Mouse (Mus musculus): ENCODE measurements around the gene Agbl2. TPM values are rescaled to one million over a fixed set of nuclear protein-coding genes. Genes with fewer than 3 reads are reported as not detected.

Agbl2 gene
- polyA plus RNA-seq, 1 experiment from 2014 or later = 1.1 TPM

DNA sequence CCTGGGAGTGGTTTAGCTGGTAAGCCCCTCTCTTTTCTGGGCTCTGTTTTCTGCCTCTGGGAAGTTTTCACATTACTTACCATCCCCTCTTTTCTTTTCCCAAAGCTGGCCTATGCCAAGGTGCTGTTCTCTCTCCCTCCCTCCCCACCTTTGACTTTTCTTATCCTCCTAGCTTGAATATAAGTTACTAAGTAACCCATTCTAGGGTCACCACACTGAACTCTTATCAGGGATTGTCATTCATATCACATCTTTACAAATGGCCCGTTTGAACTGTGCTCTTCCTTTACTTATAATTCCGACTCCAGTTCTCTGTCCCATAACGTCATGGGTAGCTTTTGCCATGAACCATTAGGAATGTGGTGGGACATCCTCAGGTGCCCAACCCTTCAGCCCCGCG is 62.7 kb downstream of the Agbl2 start:
- no peak for ATAC-seq (replicated peaks; ENCODE audit: insufficient number of reproducible peaks, low FRiP score, low TSS enrichment)
- WGBS (ENCODE audit: insufficient replicate concordance) = 72% methylated on average over 5 of the region's 5 CpGs

DNA sequence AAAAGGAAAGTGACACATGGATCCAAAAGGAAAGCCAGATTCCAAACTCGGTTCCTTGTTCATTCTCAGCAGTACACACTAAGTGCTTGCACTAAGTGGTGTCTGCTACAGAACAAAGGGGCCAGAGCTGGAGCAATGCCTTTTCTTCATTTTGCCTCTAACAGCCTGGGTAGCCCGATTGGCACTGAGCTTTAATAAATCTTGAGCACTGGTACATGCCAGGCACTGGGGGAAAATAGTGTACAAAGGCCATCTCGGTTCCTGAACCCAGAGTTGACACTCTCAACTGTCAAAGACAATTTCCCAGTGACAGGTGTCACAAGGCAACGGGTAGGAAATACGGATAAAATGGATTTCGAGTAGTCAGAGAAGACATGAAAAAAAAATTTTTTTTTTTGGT is 63.6 kb downstream of the Agbl2 start:
- Histone ChIP-seq H3K9ac (ENCODE audit: low read depth, low read length) (peak overlapping the region; percentile 70), H3K36me3 (ENCODE audit: control insufficient read depth, insufficient read depth, low read length) (peaks cover 6% of the 10 kb centered on the region; the same call in 1 of the 2 replicates), H3K4me2 (peak overlapping the region; percentile 65), H3K4me3 (ENCODE audit: low read depth, low read length) (peak overlapping the region; percentile 93), H3K27me3 (ENCODE audit: control insufficient read depth, insufficient read depth, low read length) (no peaks in the 10 kb centered on the region), H3K27ac (ENCODE audit: low read depth, low read length) (peak overlapping the region; percentile 89; the same call in 1 of the 2 replicates), H3K9me3 (replicated peaks; ENCODE audit: control insufficient read depth, low read length) (no peaks in the 10 kb centered on the region), H3K4me1 (ENCODE audit: control insufficient read depth, insufficient read depth, low read length) (0 out of 2 replicates have a peak, but pooled peaks cover 3% of the 10 kb centered on the region)
- ATAC-seq (replicated peaks; ENCODE audit: insufficient number of reproducible peaks, low FRiP score, low TSS enrichment) = no peak
- WGBS (ENCODE audit: insufficient replicate concordance) = 44% methylated on average over 6 of the region's 6 CpGs

More for the DNA sequence above, 62.7 kb downstream of the Agbl2 start:
- Histone ChIP-seq H3K4me2 (no peak overlapping the region), H3K4me3 (ENCODE audit: low read depth, low read length) (no peak overlapping the region), H3K9me3 (replicated peaks; ENCODE audit: control insufficient read depth, low read length) (no peaks in the 10 kb centered on the region), H3K4me1 (ENCODE audit: control insufficient read depth, insufficient read depth, low read length) (0 out of 2 replicates have a peak, but pooled peaks cover 3% of the 10 kb centered on the region), H3K36me3 (ENCODE audit: control insufficient read depth, insufficient read depth, low read length) (peaks cover 1% of the 10 kb centered on the region; the same call in 1 of the 2 replicates), H3K9ac (ENCODE audit: low read depth, low read length) (no peak overlapping the region), H3K27ac (ENCODE audit: low read depth, low read length) (no peak overlapping the region), H3K27me3 (ENCODE audit: control insufficient read depth, insufficient read depth, low read length) (no peaks in the 10 kb centered on the region)

DNA sequence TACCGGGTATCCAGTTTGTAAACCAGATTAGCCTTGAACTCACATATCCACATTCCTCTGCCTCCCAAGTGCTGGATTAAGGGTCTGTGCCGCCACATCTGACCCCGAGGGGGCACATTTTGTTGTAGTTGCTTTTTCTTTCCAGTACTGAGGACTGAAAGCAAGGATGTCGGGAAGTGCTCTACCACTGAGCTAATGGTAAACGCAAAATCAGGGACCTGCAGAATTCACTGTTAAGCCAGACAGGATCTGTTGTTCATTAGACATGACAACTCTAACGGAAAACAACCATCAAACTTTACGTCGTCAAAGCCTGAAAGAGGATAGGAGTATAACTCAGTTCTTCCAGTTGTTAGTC is 64.0 kb downstream of the Agbl2 start:
- peak; percentile 11 for ATAC-seq (replicated peaks; ENCODE audit: insufficient number of reproducible peaks, low FRiP score, low TSS enrichment)

DNA sequence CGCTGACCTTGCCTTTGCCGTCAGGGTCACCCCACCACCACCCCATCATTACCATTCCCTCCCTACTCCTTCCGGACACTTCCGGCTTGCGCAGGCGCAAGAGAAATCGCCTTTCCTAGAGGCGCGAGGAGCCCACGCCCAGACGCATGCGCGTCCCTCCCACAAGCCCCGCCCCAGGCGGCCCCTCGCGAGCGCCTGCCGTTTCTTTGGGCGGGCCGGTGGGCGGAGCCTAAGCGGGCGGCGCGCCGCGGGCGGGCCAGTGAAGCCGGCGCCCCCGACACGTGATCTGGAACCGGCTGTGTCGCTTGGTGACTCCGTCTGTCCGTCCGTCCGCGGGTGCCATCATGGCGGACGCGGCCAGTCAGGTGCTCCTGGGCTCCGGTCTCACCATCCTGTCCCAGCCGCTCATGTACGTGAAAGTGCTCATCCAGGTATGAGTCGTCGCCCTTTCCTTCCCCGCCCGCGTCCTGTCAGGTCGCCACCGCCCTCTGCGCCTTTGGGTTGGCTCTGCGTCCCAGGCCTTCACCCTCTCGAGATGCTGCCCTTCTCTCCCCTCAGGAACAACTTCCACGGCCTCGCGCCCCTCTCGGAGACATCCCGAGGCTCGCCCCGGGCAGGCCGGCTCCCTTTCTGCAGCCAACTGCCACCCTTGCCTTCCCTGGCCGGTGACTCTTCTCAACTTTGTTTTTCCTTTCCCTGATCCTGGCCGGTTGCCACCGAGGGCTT is 64.6 kb downstream of the Agbl2 start, which contains the start of gene Mtch2:
Gene Mtch2 (plus strand): TSS at position 201 of the 726 bp plus-strand sequence.
- Histone ChIP-seq H3K36me3 (ENCODE audit: control insufficient read depth, insufficient read depth, low read length) (peaks cover 9% of the 10 kb centered on the region), H3K4me3 (ENCODE audit: low read depth, low read length) (peak within 1 kb of the TSS; percentile 93), H3K27ac (ENCODE audit: low read depth, low read length) (peak within 1 kb of the TSS; percentile 89), H3K9me3 (replicated peaks; ENCODE audit: control insufficient read depth, low read length) (no peaks in the 10 kb centered on the region), H3K4me1 (ENCODE audit: control insufficient read depth, insufficient read depth, low read length) (0 out of 2 replicates have a peak, but pooled peaks cover 3% of the 10 kb centered on the region), H3K27me3 (ENCODE audit: control insufficient read depth, insufficient read depth, low read length) (no peaks in the 10 kb centered on the region), H3K9ac (ENCODE audit: low read depth, low read length) (peak within 1 kb of the TSS; percentile 93), H3K4me2 (peak within 1 kb of the TSS; percentile 65)
- WGBS (ENCODE audit: insufficient replicate concordance) = under 1% methylated on average over 63 of the region's 67 CpGs
- peak; percentile 95 for ATAC-seq (replicated peaks; ENCODE audit: insufficient number of reproducible peaks, low FRiP score, low TSS enrichment)

More for the DNA sequence above, 64.0 kb downstream of the Agbl2 start:
- 0 out of 2 replicates have a peak, but pooled peaks cover 3% of the 10 kb centered on the region for H3K4me1 ChIP-seq (ENCODE audit: control insufficient read depth, insufficient read depth, low read length)
- H3K9ac ChIP-seq (ENCODE audit: low read depth, low read length) = peak overlapping the region; percentile 70
- H3K9me3 ChIP-seq (replicated peaks; ENCODE audit: control insufficient read depth, low read length) = no peaks in the 10 kb centered on the region
- H3K27ac ChIP-seq (ENCODE audit: low read depth, low read length) = peak overlapping the region; percentile 89
- H3K27me3 ChIP-seq (ENCODE audit: control insufficient read depth, insufficient read depth, low read length) = no peaks in the 10 kb centered on the region
- peak overlapping the region; percentile 65 for H3K4me2 ChIP-seq
- 3% methylated on average over 8 of the region's 8 CpGs for WGBS (ENCODE audit: insufficient replicate concordance)
- peak overlapping the region; percentile 93 for H3K4me3 ChIP-seq (ENCODE audit: low read depth, low read length)
- peaks cover 7% of the 10 kb centered on the region; the same call in 1 of the 2 replicates for H3K36me3 ChIP-seq (ENCODE audit: control insufficient read depth, insufficient read depth, low read length)

DNA sequence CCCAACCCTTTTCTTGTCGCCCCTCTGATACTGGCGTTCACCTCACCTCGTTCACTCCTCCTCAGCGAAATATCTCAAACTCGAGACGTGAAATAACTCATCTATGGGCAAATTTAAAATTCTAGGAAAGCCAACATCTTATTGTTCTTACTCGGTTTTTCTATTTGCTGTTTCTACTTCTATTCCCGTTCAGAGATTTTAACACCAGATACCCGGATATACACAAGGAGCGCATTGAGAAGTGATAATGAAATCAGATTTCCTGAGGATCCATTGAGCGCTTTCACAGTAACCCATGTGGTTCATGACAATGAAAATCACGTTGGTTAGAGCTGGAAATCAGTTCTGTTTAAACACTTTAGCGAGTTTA is 65.1 kb downstream of the Agbl2 start:
- WGBS (ENCODE audit: insufficient replicate concordance) = 2% methylated on average over 13 of the region's 13 CpGs
- Histone ChIP-seq H3K4me2 (peak overlapping the region; percentile 65), H3K9ac (ENCODE audit: low read depth, low read length) (peak overlapping the region; percentile 93), H3K36me3 (ENCODE audit: control insufficient read depth, insufficient read depth, low read length) (peaks cover 9% of the 10 kb centered on the region), H3K9me3 (replicated peaks; ENCODE audit: control insufficient read depth, low read length) (no peaks in the 10 kb centered on the region), H3K27me3 (ENCODE audit: control insufficient read depth, insufficient read depth, low read length) (no peaks in the 10 kb centered on the region), H3K27ac (ENCODE audit: low read depth, low read length) (peak overlapping the region; percentile 89), H3K4me1 (ENCODE audit: control insufficient read depth, insufficient read depth, low read length) (0 out of 2 replicates have a peak, but pooled peaks cover 3% of the 10 kb centered on the region), H3K4me3 (ENCODE audit: low read depth, low read length) (peak overlapping the region; percentile 93)
- no peak for ATAC-seq (replicated peaks; ENCODE audit: insufficient number of reproducible peaks, low FRiP score, low TSS enrichment)

DNA sequence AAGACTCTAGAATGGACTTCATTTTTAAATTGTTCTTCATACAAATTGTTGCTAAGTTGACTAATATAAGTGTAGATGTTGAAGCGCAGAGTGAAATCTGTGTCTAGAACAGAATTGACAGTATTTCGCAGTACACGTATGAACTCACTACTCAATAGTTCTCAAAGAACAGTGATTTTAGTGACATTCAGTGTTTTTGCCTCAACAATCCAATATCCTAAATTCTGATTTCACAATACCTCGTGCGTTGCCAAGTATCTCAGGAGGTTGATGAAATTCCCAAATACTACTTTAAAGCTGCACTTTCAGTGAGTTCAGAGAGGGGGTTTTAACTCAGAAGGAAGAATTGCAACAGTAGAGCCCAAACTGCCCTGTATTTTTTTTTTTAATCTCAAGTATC is 65.8 kb downstream of the Agbl2 start:
- Histone ChIP-seq H3K27ac (ENCODE audit: low read depth, low read length) (no peak overlapping the region), H3K27me3 (ENCODE audit: control insufficient read depth, insufficient read depth, low read length) (no peaks in the 10 kb centered on the region), H3K4me2 (peak overlapping the region; percentile 65), H3K4me1 (ENCODE audit: control insufficient read depth, insufficient read depth, low read length) (0 out of 2 replicates have a peak, but pooled peaks cover 3% of the 10 kb centered on the region), H3K36me3 (ENCODE audit: control insufficient read depth, insufficient read depth, low read length) (peaks cover 13% of the 10 kb centered on the region), H3K4me3 (ENCODE audit: low read depth, low read length) (peak overlapping the region; percentile 93), H3K9me3 (replicated peaks; ENCODE audit: control insufficient read depth, low read length) (no peaks in the 10 kb centered on the region), H3K9ac (ENCODE audit: low read depth, low read length) (no peak overlapping the region)
- 91% methylated on average over 5 of the region's 5 CpGs for WGBS (ENCODE audit: insufficient replicate concordance)
- ATAC-seq (replicated peaks; ENCODE audit: insufficient number of reproducible peaks, low FRiP score, low TSS enrichment) = no peak

DNA sequence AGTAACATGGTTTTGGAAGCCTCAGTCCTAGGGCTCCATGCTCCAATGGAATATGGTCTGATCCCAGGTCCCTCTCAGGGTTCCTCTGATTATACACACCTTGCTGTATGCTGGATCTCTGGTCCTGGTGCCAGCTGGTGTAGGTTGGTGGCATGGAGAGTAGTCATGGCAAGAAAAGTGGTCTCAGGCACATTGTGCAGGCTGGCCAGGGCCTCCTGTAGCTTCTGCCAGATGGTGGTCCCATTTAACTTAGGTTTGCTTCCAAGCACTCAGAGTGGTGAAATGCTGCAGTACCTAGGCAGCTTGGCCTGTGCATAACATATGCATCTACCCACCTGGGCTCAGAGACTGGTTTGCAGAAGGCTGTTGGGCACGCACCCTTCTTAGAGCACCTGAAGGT is 67.9 kb downstream of the Agbl2 start:
- H3K9ac ChIP-seq (ENCODE audit: low read depth, low read length) = no peak overlapping the region
- H3K4me2 ChIP-seq = no peak overlapping the region
- ATAC-seq (replicated peaks; ENCODE audit: insufficient number of reproducible peaks, low FRiP score, low TSS enrichment) = no peak
- H3K27ac ChIP-seq (ENCODE audit: low read depth, low read length) = no peak overlapping the region
- no peaks in the 10 kb centered on the region for H3K27me3 ChIP-seq (ENCODE audit: control insufficient read depth, insufficient read depth, low read length)
- no peaks in the 10 kb centered on the region for H3K9me3 ChIP-seq (replicated peaks; ENCODE audit: control insufficient read depth, low read length)
- no peak overlapping the region for H3K4me3 ChIP-seq (ENCODE audit: low read depth, low read length)
- peaks cover 21% of the 10 kb centered on the region for H3K36me3 ChIP-seq (ENCODE audit: control insufficient read depth, insufficient read depth, low read length)
- WGBS (ENCODE audit: insufficient replicate concordance) = 100% methylated on average over 1 of the region's 1 CpGs
- 0 out of 2 replicates have a peak, but pooled peaks cover 3% of the 10 kb centered on the region for H3K4me1 ChIP-seq (ENCODE audit: control insufficient read depth, insufficient read depth, low read length)

DNA sequence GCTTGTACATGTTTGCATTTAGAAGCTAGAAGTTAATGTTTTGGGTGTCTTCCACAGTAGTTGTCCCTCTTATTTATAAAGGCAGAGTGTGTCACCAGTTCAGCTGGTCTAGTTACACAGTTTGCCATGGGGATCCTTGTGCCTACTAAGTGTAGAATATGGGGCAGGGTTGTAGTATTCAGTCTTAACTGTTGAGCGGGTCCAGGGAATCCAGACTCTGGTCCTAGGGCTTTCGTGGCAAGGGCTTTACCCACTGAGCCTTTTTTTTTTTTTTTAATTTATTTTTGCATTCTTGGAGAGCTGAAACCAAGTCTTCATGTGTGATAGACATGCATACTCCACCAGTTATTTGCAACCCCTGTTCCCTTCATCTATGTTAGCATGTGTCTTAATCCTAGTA is 79.0 kb downstream of the Agbl2 start:
- H3K4me2 ChIP-seq = no peak overlapping the region
- peaks cover 31% of the 10 kb centered on the region for H3K36me3 ChIP-seq (ENCODE audit: control insufficient read depth, insufficient read depth, low read length)
- WGBS (ENCODE audit: insufficient replicate concordance) = 94% methylated on average over 2 of the region's 2 CpGs

More for the DNA sequence above, 79.0 kb downstream of the Agbl2 start:
- H3K4me3 ChIP-seq (ENCODE audit: low read depth, low read length) = no peak overlapping the region
- no peak overlapping the region for H3K9ac ChIP-seq (ENCODE audit: low read depth, low read length)
- no peaks in the 10 kb centered on the region for H3K9me3 ChIP-seq (replicated peaks; ENCODE audit: control insufficient read depth, low read length)
- H3K4me1 ChIP-seq (ENCODE audit: control insufficient read depth, insufficient read depth, low read length) = no peaks in the 10 kb centered on the region
- H3K27me3 ChIP-seq (ENCODE audit: control insufficient read depth, insufficient read depth, low read length) = no peaks in the 10 kb centered on the region
- no peak overlapping the region for H3K27ac ChIP-seq (ENCODE audit: low read depth, low read length)
- no peak for ATAC-seq (replicated peaks; ENCODE audit: insufficient number of reproducible peaks, low FRiP score, low TSS enrichment)

Measured in heart, embryonic 11.5 days (tissue).